Mouse (Mus musculus): Measurements from ENCODE around the gene Tbc1d17. TPM values are rescaled to one million over a fixed set of nuclear protein-coding genes. Genes with fewer than 3 reads are reported as not detected.

Gene Tbc1d17
- total and polyA plus RNA-seq, 2 experiments from 2014 or later, result 98.5 to 103 TPM

DNA sequence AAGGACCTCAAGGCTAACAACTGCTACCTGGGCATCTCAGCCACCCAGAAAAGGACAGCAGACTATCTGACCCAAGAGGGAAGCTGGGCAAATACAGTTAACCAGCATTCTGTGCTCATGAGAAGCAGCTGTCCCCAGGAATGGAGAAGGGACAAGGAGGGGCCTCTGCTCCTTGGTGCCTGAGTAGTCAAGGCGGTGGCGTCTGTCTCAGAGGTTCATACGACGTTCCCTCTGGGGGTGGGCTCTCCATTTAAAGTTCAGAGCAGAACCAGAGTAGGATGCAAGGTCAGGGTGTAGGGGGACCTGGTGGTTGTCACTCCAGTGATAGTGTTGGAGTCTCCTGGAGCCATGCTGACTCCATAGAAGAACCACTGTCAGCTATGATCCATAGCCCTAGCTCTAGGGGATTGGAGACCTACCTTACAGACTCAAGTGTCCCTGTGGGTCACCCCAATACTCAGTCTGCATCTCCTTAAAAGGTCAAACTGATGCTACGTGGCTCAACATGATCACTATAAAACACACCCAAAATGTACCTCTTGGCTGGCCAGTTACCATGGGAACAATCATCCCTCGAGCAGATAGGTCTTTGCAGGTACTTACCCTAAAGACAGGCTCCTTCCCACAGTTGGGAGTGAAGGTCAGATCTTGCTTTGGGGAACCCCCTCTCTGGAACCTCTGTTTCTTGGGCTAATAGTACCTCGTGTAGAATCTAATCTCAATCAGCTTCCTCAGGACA is 37.9 kb downstream of the Tbc1d17 start:
- no peak overlapping the region for H3K9ac ChIP-seq (replicated peaks; ENCODE audit: low read length)
- H3K27me3 ChIP-seq (ENCODE audit: insufficient read depth, low read length), result no peaks in the 10 kb centered on the region
- ATAC-seq, result no peak

GRCm38 (mm10) chr7:44810365-44810764 is 38.5 kb downstream of the Tbc1d17 start:
- ATAC-seq (no peak), DNase-seq (ENCODE audit: low spot score) (no peak)
- H3K9ac ChIP-seq (replicated peaks; ENCODE audit: low read length), result no peak overlapping the region
- no peak overlapping the region for H3K27ac ChIP-seq
- H3K27me3 ChIP-seq (ENCODE audit: insufficient read depth, low read length), result no peaks in the 10 kb centered on the region
- H3K36me3 ChIP-seq (ENCODE audit: insufficient read depth, low read length), result no peaks in the 10 kb centered on the region
- WGBS, result 80% methylated on average over 4 of the region's 4 CpGs
- no peak overlapping the region for H3K4me2 ChIP-seq (ENCODE audit: low read depth, low read length)
- no peak for TF ChIP-seq CTCF (IDR thresholded peaks at IDR 0.05; ENCODE audit: low read depth)
- 0 out of 2 replicates have a peak, but pooled peaks cover 3% of the 10 kb centered on the region for H3K4me1 ChIP-seq (ENCODE audit: insufficient read depth, low read length)
- H3K4me3 ChIP-seq (ENCODE audit: low read length), result no peak overlapping the region
- H3K9me3 ChIP-seq (ENCODE audit: low read length), result no peaks in the 10 kb centered on the region

More for the DNA sequence above, 37.9 kb downstream of the Tbc1d17 start:
- no peak overlapping the region for H3K4me2 ChIP-seq (ENCODE audit: low read depth, low read length)
- H3K9me3 ChIP-seq (ENCODE audit: low read length), result no peaks in the 10 kb centered on the region
- no peak overlapping the region for H3K27ac ChIP-seq
- H3K4me1 ChIP-seq (ENCODE audit: insufficient read depth, low read length), result 0 out of 2 replicates have a peak, but pooled peaks cover 3% of the 10 kb centered on the region
- no peak for TF ChIP-seq CTCF (IDR thresholded peaks at IDR 0.05; ENCODE audit: low read depth)
- H3K36me3 ChIP-seq (ENCODE audit: insufficient read depth, low read length), result no peaks in the 10 kb centered on the region
- no peak for DNase-seq (ENCODE audit: low spot score)
- H3K4me3 ChIP-seq (ENCODE audit: low read length), result no peak overlapping the region
- 92% methylated on average over 7 of the region's 7 CpGs for WGBS

GRCm38 (mm10) chr7:44809466-44809865 is 39.4 kb downstream of the Tbc1d17 start:
- Histone ChIP-seq H3K36me3 (ENCODE audit: insufficient read depth, low read length) (no peaks in the 10 kb centered on the region), H3K4me3 (ENCODE audit: low read length) (no peak overlapping the region), H3K27ac (no peak overlapping the region), H3K27me3 (ENCODE audit: insufficient read depth, low read length) (no peaks in the 10 kb centered on the region), H3K4me1 (ENCODE audit: insufficient read depth, low read length) (no peaks in the 10 kb centered on the region), H3K9ac (replicated peaks; ENCODE audit: low read length) (no peak overlapping the region), H3K4me2 (ENCODE audit: low read depth, low read length) (no peak overlapping the region), H3K9me3 (ENCODE audit: low read length) (no peaks in the 10 kb centered on the region)
- no peak for ATAC-seq
- WGBS, result 87% methylated on average over 3 of the region's 3 CpGs
- no peak for TF ChIP-seq CTCF (IDR thresholded peaks at IDR 0.05; ENCODE audit: low read depth)
- no peak for DNase-seq (ENCODE audit: low spot score)

- Histone ChIP-seq H3K27me3 (ENCODE audit: insufficient read depth, low read length) (no peaks in the 10 kb centered on the region), H3K4me2 (ENCODE audit: low read depth, low read length) (no peak overlapping the region), H3K27ac (no peak overlapping the region), H3K9ac (replicated peaks; ENCODE audit: low read length) (no peak overlapping the region), H3K36me3 (ENCODE audit: insufficient read depth, low read length) (no peaks in the 10 kb centered on the region), H3K4me1 (ENCODE audit: insufficient read depth, low read length) (no peaks in the 10 kb centered on the region), H3K4me3 (ENCODE audit: low read length) (no peak overlapping the region), H3K9me3 (ENCODE audit: low read length) (no peaks in the 10 kb centered on the region)
- 85% methylated on average over 2 of the region's 2 CpGs for WGBS
- DNase-seq (ENCODE audit: low spot score), result no peak
- no peak for TF ChIP-seq CTCF (IDR thresholded peaks at IDR 0.05; ENCODE audit: low read depth)
- ATAC-seq, result no peak
Observed at GRCm38 (mm10) chr7:44808927-44809326, 40.0 kb downstream of the Tbc1d17 start.

DNA sequence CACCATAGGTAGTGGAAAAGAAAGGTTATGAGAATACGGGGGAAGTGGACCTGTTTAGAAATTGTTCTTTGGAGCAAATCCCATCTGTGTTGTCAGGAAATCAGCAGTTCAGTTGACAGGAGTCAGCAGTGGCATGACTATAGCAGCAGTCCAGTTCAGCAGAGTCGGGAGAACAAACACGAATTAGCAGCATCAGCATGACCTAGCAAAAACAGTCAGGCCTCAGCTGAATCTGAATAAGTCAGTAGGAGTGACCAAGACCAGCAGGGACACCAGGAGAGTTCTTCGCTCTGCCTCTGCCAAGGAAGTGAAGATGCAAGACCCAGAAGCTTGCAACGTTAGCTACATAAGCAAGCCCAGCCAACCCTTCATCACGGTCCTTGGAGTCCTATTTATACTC is 56.1 kb downstream of the Tbc1d17 start:
- no peaks in the 10 kb centered on the region for H3K9me3 ChIP-seq (ENCODE audit: low read length)
- no peaks in the 10 kb centered on the region for H3K27me3 ChIP-seq (ENCODE audit: insufficient read depth, low read length)
- H3K27ac ChIP-seq, result no peak overlapping the region
- H3K4me3 ChIP-seq (ENCODE audit: low read length), result no peak overlapping the region
- TF ChIP-seq CTCF (IDR thresholded peaks at IDR 0.05; ENCODE audit: low read depth), result no peak
- WGBS, result 79% methylated on average over 6 of the region's 6 CpGs
- DNase-seq (ENCODE audit: low spot score) (no peak), ATAC-seq (no peak)
- H3K9ac ChIP-seq (replicated peaks; ENCODE audit: low read length), result no peak overlapping the region
- H3K36me3 ChIP-seq (ENCODE audit: insufficient read depth, low read length), result no peaks in the 10 kb centered on the region
- H3K4me1 ChIP-seq (ENCODE audit: insufficient read depth, low read length), result no peaks in the 10 kb centered on the region
- H3K4me2 ChIP-seq (ENCODE audit: low read depth, low read length), result no peak overlapping the region

GRCm38 (mm10) chr7:44790066-44790465 is 58.8 kb downstream of the Tbc1d17 start:
- H3K4me2 ChIP-seq (ENCODE audit: low read depth, low read length), result no peak overlapping the region
- ATAC-seq (no peak), DNase-seq (ENCODE audit: low spot score) (no peak)
- no peaks in the 10 kb centered on the region for H3K27me3 ChIP-seq (ENCODE audit: insufficient read depth, low read length)
- H3K27ac ChIP-seq, result no peak overlapping the region
- no peak overlapping the region for H3K4me3 ChIP-seq (ENCODE audit: low read length)
- no peaks in the 10 kb centered on the region for H3K9me3 ChIP-seq (ENCODE audit: low read length)
- H3K9ac ChIP-seq (replicated peaks; ENCODE audit: low read length), result no peak overlapping the region
- WGBS, result 60% methylated on average over 4 of the region's 4 CpGs
- TF ChIP-seq CTCF (IDR thresholded peaks at IDR 0.05; ENCODE audit: low read depth), result no peak
- H3K4me1 ChIP-seq (ENCODE audit: insufficient read depth, low read length), result no peaks in the 10 kb centered on the region
- H3K36me3 ChIP-seq (ENCODE audit: insufficient read depth, low read length), result no peaks in the 10 kb centered on the region

DNA sequence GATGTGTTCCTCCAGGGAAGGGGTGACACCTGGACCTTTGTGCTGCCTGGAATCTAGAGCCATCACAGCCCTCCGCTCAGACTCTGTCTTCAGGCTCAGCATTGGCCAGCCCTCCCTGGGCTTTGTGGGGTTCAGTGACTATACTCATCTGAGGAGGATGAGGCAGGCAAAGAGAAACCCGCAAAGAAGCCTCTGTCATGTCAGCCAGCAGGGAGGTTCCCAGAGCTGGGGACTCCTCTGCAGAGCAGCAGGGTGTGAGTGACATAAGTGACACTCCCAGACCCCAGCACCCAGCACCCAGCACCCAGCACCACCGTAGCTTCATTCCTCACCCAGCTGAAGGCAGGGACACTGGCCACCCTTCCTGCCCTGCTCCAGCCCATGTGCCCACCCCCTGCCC is 59.3 kb downstream of the Tbc1d17 start:
- ATAC-seq (no peak), DNase-seq (ENCODE audit: low spot score) (no peak)
- Histone ChIP-seq H3K9me3 (ENCODE audit: low read length) (no peaks in the 10 kb centered on the region), H3K9ac (replicated peaks; ENCODE audit: low read length) (no peak overlapping the region), H3K27me3 (ENCODE audit: insufficient read depth, low read length) (no peaks in the 10 kb centered on the region), H3K27ac (no peak overlapping the region), H3K36me3 (ENCODE audit: insufficient read depth, low read length) (no peaks in the 10 kb centered on the region), H3K4me1 (ENCODE audit: insufficient read depth, low read length) (no peaks in the 10 kb centered on the region), H3K4me2 (ENCODE audit: low read depth, low read length) (no peak overlapping the region), H3K4me3 (ENCODE audit: low read length) (no peak overlapping the region)
- TF ChIP-seq CTCF (IDR thresholded peaks at IDR 0.05; ENCODE audit: low read depth), result no peak
- 65% methylated on average over 3 of the region's 3 CpGs for WGBS

MicroRNAs encoded within 50 kb of the gene (microRNA counts, 519-probe panel; counts per million panel counts)
- microRNA mmu-miR-707, result not detected

Small RNA genes within 50 kb of the gene (microRNA-seq; reads per million reads assigned to microRNA genes)
- gene Mir707, result 0 reads per million in 2 experiments

Other genes with a start within 250 kb of the Tbc1d17 start
- gene Myh14, start 178.2 kb downstream of the Tbc1d17 start, total RNA-seq (2014; rRNA removed), result 9.7 and 10.9 TPM in 2 replicates
- 9.3 and 10.6 TPM in 2 replicates for gene Myh14, start 178.2 kb downstream of the Tbc1d17 start, polyA plus RNA-seq (2015; fragmentation: Nextera tagmentation; extraction: Ambion mirVana)
- not detected in 2 replicates for gene Izumo2, start 140.3 kb downstream of the Tbc1d17 start, total RNA-seq (2014; rRNA removed)
- not detected in 2 replicates for gene Izumo2, start 140.3 kb downstream of the Tbc1d17 start, polyA plus RNA-seq (2015; fragmentation: Nextera tagmentation; extraction: Ambion mirVana)
- 22.3 and 25.3 TPM in 2 replicates for gene Vrk3, start 100.7 kb downstream of the Tbc1d17 start, total RNA-seq (2014; rRNA removed)
- gene Vrk3, start 100.7 kb downstream of the Tbc1d17 start, polyA plus RNA-seq (2015; fragmentation: Nextera tagmentation; extraction: Ambion mirVana), result 28.2 and 33.0 TPM in 2 replicates
- gene Zfp473, start 98.0 kb downstream of the Tbc1d17 start, total RNA-seq (2014; rRNA removed), result 0.84 and 1.8 TPM in 2 replicates
- gene Zfp473, start 98.0 kb downstream of the Tbc1d17 start, polyA plus RNA-seq (2015; fragmentation: Nextera tagmentation; extraction: Ambion mirVana), result 0.68 and 0.73 TPM in 2 replicates
- 67.0 and 69.0 TPM in 2 replicates for gene Nup62, start 33.0 kb downstream of the Tbc1d17 start, total RNA-seq (2014; rRNA removed)
- 42.9 and 46.4 TPM in 2 replicates for gene Nup62, start 33.0 kb downstream of the Tbc1d17 start, polyA plus RNA-seq (2015; fragmentation: Nextera tagmentation; extraction: Ambion mirVana)
- 0.47 and 0.68 TPM in 2 replicates for gene Il4i1, start 32.7 kb downstream of the Tbc1d17 start, total RNA-seq (2014; rRNA removed)
- 0.52 and 0.58 TPM in 2 replicates for gene Il4i1, start 32.7 kb downstream of the Tbc1d17 start, polyA plus RNA-seq (2015; fragmentation: Nextera tagmentation; extraction: Ambion mirVana)
- 10.1 and 15.8 TPM in 2 replicates for gene Atf5, start 32.4 kb downstream of the Tbc1d17 start, total RNA-seq (2014; rRNA removed)
- 4.1 and 4.4 TPM in 2 replicates for gene Atf5, start 32.4 kb downstream of the Tbc1d17 start, polyA plus RNA-seq (2015; fragmentation: Nextera tagmentation; extraction: Ambion mirVana)
- gene Akt1s1, start 88 bp downstream of the Tbc1d17 start, total RNA-seq (2014; rRNA removed), result 136 and 156 TPM in 2 replicates
- 94.3 and 95.4 TPM in 2 replicates for gene Akt1s1, start 88 bp downstream of the Tbc1d17 start, polyA plus RNA-seq (2015; fragmentation: Nextera tagmentation; extraction: Ambion mirVana)
- 22.9 and 47.1 TPM in 2 replicates for gene Pnkp, start 8.1 kb upstream of the Tbc1d17 start, total RNA-seq (2014; rRNA removed)
- 35.7 and 37.5 TPM in 2 replicates for gene Pnkp, start 8.1 kb upstream of the Tbc1d17 start, polyA plus RNA-seq (2015; fragmentation: Nextera tagmentation; extraction: Ambion mirVana)
- 524 and 597 TPM in 2 replicates for gene Ptov1, start 20.7 kb upstream of the Tbc1d17 start, total RNA-seq (2014; rRNA removed)
- gene Ptov1, start 20.7 kb upstream of the Tbc1d17 start, polyA plus RNA-seq (2015; fragmentation: Nextera tagmentation; extraction: Ambion mirVana), result 416 and 438 TPM in 2 replicates
- gene Med25, start 43.6 kb upstream of the Tbc1d17 start, total RNA-seq (2014; rRNA removed), result 193 and 194 TPM in 2 replicates
- 121 and 123 TPM in 2 replicates for gene Med25, start 43.6 kb upstream of the Tbc1d17 start, polyA plus RNA-seq (2015; fragmentation: Nextera tagmentation; extraction: Ambion mirVana)
- gene Fuz, start 47.0 kb upstream of the Tbc1d17 start, total RNA-seq (2014; rRNA removed), result 27.8 and 29.8 TPM in 2 replicates
- 14.5 and 14.9 TPM in 2 replicates for gene Fuz, start 47.0 kb upstream of the Tbc1d17 start, polyA plus RNA-seq (2015; fragmentation: Nextera tagmentation; extraction: Ambion mirVana)
- 251 and 255 TPM in 2 replicates for gene Ap2a1, start 80.4 kb upstream of the Tbc1d17 start, total RNA-seq (2014; rRNA removed)
- 113 and 115 TPM in 2 replicates for gene Ap2a1, start 80.4 kb upstream of the Tbc1d17 start, polyA plus RNA-seq (2015; fragmentation: Nextera tagmentation; extraction: Ambion mirVana)
- gene Tsks, start 94.1 kb upstream of the Tbc1d17 start, total RNA-seq (2014; rRNA removed), result not detected in 2 replicates
- 0.25 and 0.40 TPM in 2 replicates for gene Tsks, start 94.1 kb upstream of the Tbc1d17 start, polyA plus RNA-seq (2015; fragmentation: Nextera tagmentation; extraction: Ambion mirVana)
- 99.4 and 105 TPM in 2 replicates for gene Cpt1c, start 125.8 kb upstream of the Tbc1d17 start, total RNA-seq (2014; rRNA removed)
- gene Cpt1c, start 125.8 kb upstream of the Tbc1d17 start, polyA plus RNA-seq (2015; fragmentation: Nextera tagmentation; extraction: Ambion mirVana), result 48.7 and 50.7 TPM in 2 replicates
- gene Prmt1, start 137.5 kb upstream of the Tbc1d17 start, total RNA-seq (2014; rRNA removed), result 215 and 251 TPM in 2 replicates
- gene Prmt1, start 137.5 kb upstream of the Tbc1d17 start, polyA plus RNA-seq (2015; fragmentation: Nextera tagmentation; extraction: Ambion mirVana), result 470 and 531 TPM in 2 replicates
- 42.2 and 48.6 TPM in 2 replicates for gene Irf3, start 148.6 kb upstream of the Tbc1d17 start, total RNA-seq (2014; rRNA removed)
- 31.5 and 33.7 TPM in 2 replicates for gene Irf3, start 148.6 kb upstream of the Tbc1d17 start, polyA plus RNA-seq (2015; fragmentation: Nextera tagmentation; extraction: Ambion mirVana)
- 7.2 and 15.0 TPM in 2 replicates for gene Bcl2l12, start 149.6 kb upstream of the Tbc1d17 start, total RNA-seq (2014; rRNA removed)
- 13.0 and 13.6 TPM in 2 replicates for gene Bcl2l12, start 149.6 kb upstream of the Tbc1d17 start, polyA plus RNA-seq (2015; fragmentation: Nextera tagmentation; extraction: Ambion mirVana)
- gene Scaf1, start 167.3 kb upstream of the Tbc1d17 start, total RNA-seq (2014; rRNA removed), result 76.7 and 77.7 TPM in 2 replicates
- 40.7 and 45.6 TPM in 2 replicates for gene Scaf1, start 167.3 kb upstream of the Tbc1d17 start, polyA plus RNA-seq (2015; fragmentation: Nextera tagmentation; extraction: Ambion mirVana)
- gene Rras, start 168.9 kb upstream of the Tbc1d17 start, total RNA-seq (2014; rRNA removed), result 8.4 and 18.6 TPM in 2 replicates
- 15.8 and 16.9 TPM in 2 replicates for gene Rras, start 168.9 kb upstream of the Tbc1d17 start, polyA plus RNA-seq (2015; fragmentation: Nextera tagmentation; extraction: Ambion mirVana)
- gene Prr12, start 203.8 kb upstream of the Tbc1d17 start, total RNA-seq (2014; rRNA removed), result 14.0 and 18.1 TPM in 2 replicates
- 7.5 and 9.2 TPM in 2 replicates for gene Prr12, start 203.8 kb upstream of the Tbc1d17 start, polyA plus RNA-seq (2015; fragmentation: Nextera tagmentation; extraction: Ambion mirVana)
- gene Nosip, start 213.3 kb upstream of the Tbc1d17 start, total RNA-seq (2014; rRNA removed), result 72.9 and 83.1 TPM in 2 replicates
- gene Nosip, start 213.3 kb upstream of the Tbc1d17 start, polyA plus RNA-seq (2015; fragmentation: Nextera tagmentation; extraction: Ambion mirVana), result 64.5 and 67.4 TPM in 2 replicates
- 10.5 and 12.4 TPM in 2 replicates for gene Prrg2, start 213.6 kb upstream of the Tbc1d17 start, total RNA-seq (2014; rRNA removed)
- gene Prrg2, start 213.6 kb upstream of the Tbc1d17 start, polyA plus RNA-seq (2015; fragmentation: Nextera tagmentation; extraction: Ambion mirVana), result 15.3 and 17.2 TPM in 2 replicates
- 42.9 and 45.1 TPM in 2 replicates for gene Rcn3, start 243.1 kb upstream of the Tbc1d17 start, total RNA-seq (2014; rRNA removed)
- gene Rcn3, start 243.1 kb upstream of the Tbc1d17 start, polyA plus RNA-seq (2015; fragmentation: Nextera tagmentation; extraction: Ambion mirVana), result 39.3 and 42.0 TPM in 2 replicates

Data from hindbrain, postnatal 0 days (tissue).